Mouse (Mus musculus): Measurements from ENCODE around the gene Elp4.

The Elp4 gene

GRCm38 (mm10) chr2:105670731-105671095, 233.7 kb downstream of the Elp4 start:
- DNase-seq (ENCODE audit: low read depth): no peak

GRCm38 (mm10) chr2:105669881-105670730, 234.3 kb downstream of the Elp4 start:
- no peak for DNase-seq (ENCODE audit: low read depth)

GRCm38 (mm10) chr2:105669371-105669861, 234.9 kb downstream of the Elp4 start:
- DNase-seq (ENCODE audit: low read depth): no peak

- DNase-seq (ENCODE audit: low read depth): no peak
Observed at GRCm38 (mm10) chr2:105668271-105669270, 235.8 kb downstream of the Elp4 start, which contains the start of gene Pax6. Gene Pax6 (plus strand): TSS chr2:105668900.

GRCm38 (mm10) chr2:105667626-105667950, 236.8 kb downstream of the Elp4 start:
- DNase-seq (ENCODE audit: low read depth): no peak

- DNase-seq (ENCODE audit: low read depth): no peak
Observed at GRCm38 (mm10) chr2:105666763-105667625, 237.4 kb downstream of the Elp4 start.

GRCm38 (mm10) chr2:105666331-105666730, 238.0 kb downstream of the Elp4 start:
- no peak for DNase-seq (ENCODE audit: low read depth)

- DNase-seq (ENCODE audit: low read depth): no peak
Observed at GRCm38 (mm10) chr2:105665491-105666250, 238.7 kb downstream of the Elp4 start.

GRCm38 (mm10) chr2:105664996-105665395, 239.4 kb downstream of the Elp4 start:
- no peak for DNase-seq (ENCODE audit: low read depth)

GRCm38 (mm10) chr2:105663101-105663511, 241.3 kb downstream of the Elp4 start:
- DNase-seq (ENCODE audit: low read depth): no peak

- DNase-seq (ENCODE audit: low read depth): no peak
Observed at GRCm38 (mm10) chr2:105662606-105663005, 241.8 kb downstream of the Elp4 start.

- no peak for DNase-seq (ENCODE audit: low read depth)
Observed at GRCm38 (mm10) chr2:105662121-105662520, 242.2 kb downstream of the Elp4 start.

- DNase-seq (ENCODE audit: low read depth): no peak
Observed at GRCm38 (mm10) chr2:105661623-105662066, 242.7 kb downstream of the Elp4 start.

- no peak for DNase-seq (ENCODE audit: low read depth)
Observed at GRCm38 (mm10) chr2:105660874-105661622, 243.3 kb downstream of the Elp4 start.

GRCm38 (mm10) chr2:105659926-105660873, 244.2 kb downstream of the Elp4 start:
- no peak for DNase-seq (ENCODE audit: low read depth)

- no peak for DNase-seq (ENCODE audit: low read depth)
Observed at GRCm38 (mm10) chr2:105659350-105659749, 245.0 kb downstream of the Elp4 start.

- no peak for DNase-seq (ENCODE audit: low read depth)
Observed at GRCm38 (mm10) chr2:105656456-105656855, 247.9 kb downstream of the Elp4 start.

Data from c-Kit-positive CD71-negative TER-119-negative erythroid progenitor cells, embryonic 14.5 days (primary cell).